Mouse (Mus musculus): Measurements from ENCODE around the gene Defb11.
"Not testable (repeated sequence)": the region's sequence is repeated elsewhere in the genome, so short reads cannot be mapped to it uniquely, and the experiment has no call there.

The Defb11 gene

DNA sequence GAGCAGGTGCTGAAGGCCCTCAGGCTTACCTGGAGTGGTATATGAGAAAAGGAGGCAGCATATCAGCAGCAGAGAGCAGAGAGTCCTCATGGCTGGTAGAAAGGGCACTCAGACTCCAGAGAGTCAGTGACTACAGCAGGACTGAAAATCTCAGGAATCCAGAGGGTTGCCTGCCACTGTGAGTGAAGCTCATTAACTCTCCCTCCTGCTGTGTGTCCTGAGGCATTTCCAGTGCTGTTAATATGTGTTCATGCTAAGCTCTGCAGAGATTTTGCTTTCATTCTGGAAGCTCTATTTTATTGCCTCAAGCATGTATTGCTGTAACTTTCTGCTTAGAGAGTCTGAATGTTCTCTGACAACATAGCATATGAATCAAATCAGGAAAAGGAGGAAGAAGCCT lies at the start of gene Defb11:
TSS of gene Defb11 (minus strand) at position 123 of the 400 bp plus-strand sequence.
- DNase-seq (ENCODE audit: low spot score in 2 of 2), result not testable (repeated sequence)

GRCm38 (mm10) chr8:21955321-21955720 lies 49.1 kb upstream of the Defb11 start:
- no peak for DNase-seq (ENCODE audit: low spot score in 2 of 2)

GRCm38 (mm10) chr8:21947311-21948017 lies 41.3 kb upstream of the Defb11 start:
- DNase-seq (ENCODE audit: low spot score in 2 of 2), result no peak

GRCm38 (mm10) chr8:21946462-21946861 lies 40.2 kb upstream of the Defb11 start, which contains the start of gene Defb13:
TSS of gene Defb13 (plus strand) at chr8:21946762.
- no peak for DNase-seq (ENCODE audit: low spot score in 2 of 2)

GRCm38 (mm10) chr8:21938052-21938451 lies 31.8 kb upstream of the Defb11 start, which contains the start of gene Defb35:
TSS of gene Defb35 (plus strand) at chr8:21938352.
- not testable (repeated sequence) for DNase-seq (ENCODE audit: low spot score in 2 of 2)

DNA sequence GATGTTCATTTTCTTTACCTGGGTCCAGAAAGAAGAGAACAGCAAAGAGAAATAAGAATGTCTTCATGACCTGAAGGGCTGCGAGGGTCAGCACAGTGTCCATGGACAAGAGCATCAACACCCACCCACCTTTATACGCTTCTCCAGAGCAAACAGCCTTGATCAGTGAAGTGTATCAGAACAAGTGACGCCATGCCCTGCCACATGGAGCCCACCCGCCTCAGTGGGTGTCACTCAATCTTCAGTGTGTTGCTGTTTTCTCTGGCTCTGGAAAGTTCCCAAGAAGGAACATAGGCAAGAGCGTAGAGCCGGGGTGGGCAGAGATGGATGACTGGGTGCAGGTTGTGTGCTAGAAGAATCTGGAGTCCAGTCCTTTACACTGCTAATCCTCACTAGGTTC lies 26.4 kb upstream of the Defb11 start, which contains the start of gene Defb15:
TSS of gene Defb15 (minus strand) at position 101 of the 400 bp plus-strand sequence.
- no peak for DNase-seq (ENCODE audit: low spot score in 2 of 2)

DNA sequence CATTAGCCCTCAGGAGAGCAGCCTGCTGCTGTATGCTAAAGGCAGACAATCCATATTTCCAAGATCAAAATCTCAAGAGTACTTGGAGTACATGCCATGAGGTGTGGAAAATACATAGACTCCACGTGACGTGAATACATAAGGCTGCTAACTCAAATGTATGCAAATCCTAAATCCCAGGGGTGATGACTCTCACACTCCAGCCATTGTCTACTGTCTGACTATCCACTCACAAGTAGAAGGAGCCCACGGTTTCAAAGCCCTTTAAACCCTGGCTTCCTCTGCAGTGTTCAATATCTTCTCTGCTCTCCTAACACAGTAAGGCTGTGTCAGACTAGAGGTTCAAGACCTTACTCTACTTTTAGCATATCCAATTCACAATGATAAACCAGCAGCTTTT lies 24.5 kb upstream of the Defb11 start:
- not testable (repeated sequence) for DNase-seq (ENCODE audit: low spot score in 2 of 2)

DNA sequence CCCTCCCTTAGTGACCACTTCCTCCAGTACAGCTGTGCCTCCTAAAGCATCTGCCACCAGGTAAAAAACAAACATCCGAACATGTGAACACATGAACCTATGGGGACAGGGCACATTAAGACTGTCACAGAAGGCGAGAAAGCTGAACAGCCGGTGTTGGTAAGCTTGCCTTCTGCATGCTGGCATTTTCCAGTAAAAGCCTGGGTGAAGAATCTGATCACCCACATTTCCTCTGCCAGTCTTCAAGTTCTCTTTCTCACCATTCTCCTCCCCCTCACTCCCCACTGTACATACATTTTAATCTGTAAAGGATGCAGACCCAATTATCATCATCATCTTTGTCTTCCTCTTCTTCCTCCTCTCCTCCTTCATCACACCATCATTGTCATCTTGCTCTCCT lies 9.4 kb upstream of the Defb11 start:
- no peak for DNase-seq (ENCODE audit: low spot score in 2 of 2)

- no peak for DNase-seq (ENCODE audit: low spot score in 2 of 2)
Measured at GRCm38 (mm10) chr8:21912554-21912953, 6.3 kb upstream of the Defb11 start.

DNA sequence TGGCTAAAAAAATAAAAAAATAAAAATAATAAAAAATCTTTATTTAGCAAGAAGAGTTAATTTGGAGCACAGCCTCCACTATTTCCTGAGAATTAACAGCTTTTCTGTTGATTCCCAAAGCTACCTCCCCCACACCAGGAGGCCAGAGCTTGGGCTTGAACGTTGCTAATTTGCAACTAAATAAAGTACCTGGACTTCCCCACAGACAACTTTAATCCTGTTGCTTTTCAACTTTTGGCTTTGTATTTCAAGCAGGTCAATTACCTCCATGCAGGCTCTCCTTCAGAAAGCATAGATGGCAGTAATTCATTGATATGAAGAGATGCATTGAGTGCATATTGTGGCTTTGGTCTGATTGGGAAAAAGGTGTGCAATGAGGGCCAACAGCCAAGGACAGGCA lies 5.7 kb upstream of the Defb11 start:
- no peak for DNase-seq (ENCODE audit: low spot score in 2 of 2)

DNA sequence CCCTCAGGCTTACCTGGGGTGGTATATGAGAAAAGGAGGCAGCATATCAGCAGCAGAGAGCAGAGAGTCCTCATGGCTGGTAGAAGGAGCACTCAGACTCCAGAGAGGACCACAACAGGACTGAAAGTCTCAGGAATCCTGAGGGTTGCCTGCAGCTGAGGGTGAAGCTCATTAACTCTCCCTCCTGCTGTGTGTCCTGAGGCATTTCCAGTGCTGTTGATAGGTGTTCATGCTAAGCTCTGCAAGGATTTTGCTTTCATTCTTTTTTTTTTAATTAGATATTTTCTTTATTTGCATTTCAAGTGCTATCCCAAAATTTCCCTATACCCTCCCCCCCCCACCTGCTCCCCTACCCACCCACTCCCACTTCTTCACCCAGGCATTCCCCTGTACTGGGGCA lies 20.9 kb downstream of the Defb11 start, which contains the start of gene Defb9:
TSS of gene Defb9 (minus strand) at position 101 of the 400 bp plus-strand sequence.
- not testable (repeated sequence) for DNase-seq (ENCODE audit: low spot score in 2 of 2)

DNA sequence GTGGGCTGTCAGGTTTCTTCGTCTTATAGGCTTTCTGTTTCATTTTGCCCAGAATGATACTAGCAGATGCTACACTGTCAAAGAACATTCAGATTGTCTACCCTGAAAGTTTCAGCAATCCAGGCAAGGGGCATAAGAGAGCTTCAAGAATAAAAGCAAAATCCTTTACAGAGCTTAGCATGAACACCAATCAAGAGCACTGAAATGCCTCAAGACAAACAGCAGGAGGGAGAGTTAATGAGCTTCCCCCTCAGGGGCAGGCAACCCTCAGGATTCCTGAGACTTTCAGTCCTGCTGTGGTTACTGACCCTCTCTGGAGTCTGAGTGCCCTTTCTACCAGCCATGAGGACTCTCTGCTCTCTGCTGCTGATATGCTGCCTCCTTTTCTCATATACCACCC lies 47.6 kb downstream of the Defb11 start, which contains the start of gene Defb10:
TSS of gene Defb10 (plus strand) at position 316 of the 400 bp plus-strand sequence.
- DNase-seq (ENCODE audit: low spot score in 2 of 2), result not testable (repeated sequence)
